Mouse (Mus musculus): ENCODE measurements around the gene Ceacam9. TPM values are rescaled to one million over a fixed set of nuclear protein-coding genes. Genes with fewer than 3 reads are reported as not detected.
A peak's percentile ranks its signal among the peaks of the same experiment; 100 is the strongest.
"Not testable (repeated sequence)": the region's sequence is repeated elsewhere in the genome, so short reads cannot be mapped to it uniquely, and the experiment has no call there.

Gene Ceacam9
- polyA plus RNA-seq (2015; fragmentation: Nextera tagmentation; extraction: Ambion mirVana) = not detected in 2 replicates

- Histone ChIP-seq H3K27me3 (replicated peaks; ENCODE audit: insufficient read depth, low read length) (no peaks in the 10 kb centered on the region), H3K36me3 (ENCODE audit: insufficient read depth, low read length) (no peaks in the 10 kb centered on the region), H3K9me3 (ENCODE audit: low read length) (no peaks in the 10 kb centered on the region), H3K4me1 (ENCODE audit: insufficient read depth, low read depth, low read length) (no peaks in the 10 kb centered on the region), H3K27ac (ENCODE audit: low read length) (no peak within 1 kb of the TSS), H3K4me2 (replicated peaks; ENCODE audit: low read depth, low read length) (no peak within 1 kb of the TSS), H3K4me3 (ENCODE audit: low read depth, low read length) (no peak within 1 kb of the TSS), H3K9ac (replicated peaks; ENCODE audit: low read depth) (no peak within 1 kb of the TSS)
- ATAC-seq = no peak
- no peak for DNase-seq (ENCODE audit: low spot score)
- WGBS = 90% methylated on average over 2 of the region's 2 CpGs
- TF ChIP-seq CTCF (IDR thresholded peaks at IDR 0.05) (no peak), EP300 (IDR thresholded peaks at IDR 0.05) (no peak)
These were observed at the start of gene Ceacam9 for GRCm38 (mm10) chr7:16721629-16722028. Gene Ceacam9, plus strand, starts transcription at chr7:16721929.

GRCm38 (mm10) chr7:16673823-16674222 is 47.9 kb upstream of the Ceacam9 start:
- Histone ChIP-seq H3K9ac (replicated peaks; ENCODE audit: low read depth) (no peak overlapping the region), H3K4me2 (replicated peaks; ENCODE audit: low read depth, low read length) (no peak overlapping the region), H3K9me3 (ENCODE audit: low read length) (no peaks in the 10 kb centered on the region), H3K4me1 (ENCODE audit: insufficient read depth, low read depth, low read length) (no peaks in the 10 kb centered on the region), H3K27ac (ENCODE audit: low read length) (no peak overlapping the region), H3K27me3 (replicated peaks; ENCODE audit: insufficient read depth, low read length) (no peaks in the 10 kb centered on the region), H3K36me3 (ENCODE audit: insufficient read depth, low read length) (no peaks in the 10 kb centered on the region), H3K4me3 (ENCODE audit: low read depth, low read length) (no peak overlapping the region)
- WGBS = 35% methylated on average over 1 of the region's 1 CpGs
- DNase-seq (ENCODE audit: low spot score) (no peak), ATAC-seq (no peak)
- TF ChIP-seq EP300 (IDR thresholded peaks at IDR 0.05) = no peak
- no peak for TF ChIP-seq CTCF (IDR thresholded peaks at IDR 0.05)

- H3K27ac ChIP-seq (ENCODE audit: low read length); H3K4me2 ChIP-seq (replicated peaks; ENCODE audit: low read depth, low read length): not testable (repeated sequence)
These were observed 47.0 kb upstream of the Ceacam9 start for GRCm38 (mm10) chr7:16674699-16675098.

GRCm38 (mm10) chr7:16675605-16676004 is 46.1 kb upstream of the Ceacam9 start, which contains the start of gene Ceacam15:
Gene Ceacam15, minus strand, starts transcription at chr7:16675705.
- Histone ChIP-seq H3K4me2 (replicated peaks; ENCODE audit: low read depth, low read length) (no peak within 1 kb of the TSS), H3K4me3 (ENCODE audit: low read depth, low read length) (no peak within 1 kb of the TSS), H3K9me3 (ENCODE audit: low read length) (no peaks in the 10 kb centered on the region), H3K27me3 (replicated peaks; ENCODE audit: insufficient read depth, low read length) (no peaks in the 10 kb centered on the region), H3K4me1 (ENCODE audit: insufficient read depth, low read depth, low read length) (no peaks in the 10 kb centered on the region), H3K27ac (ENCODE audit: low read length) (no peak within 1 kb of the TSS), H3K9ac (replicated peaks; ENCODE audit: low read depth) (no peak within 1 kb of the TSS), H3K36me3 (ENCODE audit: insufficient read depth, low read length) (no peaks in the 10 kb centered on the region)
- 46% methylated on average over 1 of the region's 1 CpGs for WGBS
- DNase-seq (ENCODE audit: low spot score) (no peak), ATAC-seq (no peak)
- no peak for TF ChIP-seq CTCF (IDR thresholded peaks at IDR 0.05)
- TF ChIP-seq EP300 (IDR thresholded peaks at IDR 0.05) = no peak

More at GRCm38 (mm10) chr7:16674699-16675098, 47.0 kb upstream of the Ceacam9 start:
- ATAC-seq; H3K4me1 ChIP-seq (ENCODE audit: insufficient read depth, low read depth, low read length); H3K9ac ChIP-seq (replicated peaks; ENCODE audit: low read depth); H3K36me3 ChIP-seq (ENCODE audit: insufficient read depth, low read length); DNase-seq (ENCODE audit: low spot score); H3K9me3 ChIP-seq (ENCODE audit: low read length); H3K27me3 ChIP-seq (replicated peaks; ENCODE audit: insufficient read depth, low read length); H3K4me3 ChIP-seq (ENCODE audit: low read depth, low read length): not testable (repeated sequence)
- 50% methylated on average over 2 of the region's 5 CpGs for WGBS

GRCm38 (mm10) chr7:16680194-16680593 is 41.5 kb upstream of the Ceacam9 start:
- WGBS = 30% methylated on average over 3 of the region's 3 CpGs
- H3K9ac ChIP-seq (replicated peaks; ENCODE audit: low read depth) = not testable (repeated sequence)

GRCm38 (mm10) chr7:16689196-16689595 is 32.5 kb upstream of the Ceacam9 start:
- WGBS = 56% methylated on average over 5 of the region's 5 CpGs
- no peaks in the 10 kb centered on the region for H3K36me3 ChIP-seq (ENCODE audit: insufficient read depth, low read length)
- no peak overlapping the region for H3K27ac ChIP-seq (ENCODE audit: low read length)
- H3K4me3 ChIP-seq (ENCODE audit: low read depth, low read length) = no peak overlapping the region
- H3K4me1 ChIP-seq (ENCODE audit: insufficient read depth, low read depth, low read length) = no peaks in the 10 kb centered on the region
- TF ChIP-seq EP300 (IDR thresholded peaks at IDR 0.05) (no peak), CTCF (IDR thresholded peaks at IDR 0.05) (peak; percentile 20; the same call in 1 of the 2 replicates)
- H3K4me2 ChIP-seq (replicated peaks; ENCODE audit: low read depth, low read length) = no peak overlapping the region
- H3K27me3 ChIP-seq (replicated peaks; ENCODE audit: insufficient read depth, low read length) = no peaks in the 10 kb centered on the region
- ATAC-seq (peak; percentile 41; the same call in 1 of the 2 replicates), DNase-seq (ENCODE audit: low spot score) (peak; percentile 22)
- H3K9me3 ChIP-seq (ENCODE audit: low read length) = no peaks in the 10 kb centered on the region
- H3K9ac ChIP-seq (replicated peaks; ENCODE audit: low read depth) = no peak overlapping the region

More at GRCm38 (mm10) chr7:16680194-16680593, 41.5 kb upstream of the Ceacam9 start:
- H3K4me1 ChIP-seq (ENCODE audit: insufficient read depth, low read depth, low read length); H3K4me3 ChIP-seq (ENCODE audit: low read depth, low read length); DNase-seq (ENCODE audit: low spot score); H3K27ac ChIP-seq (ENCODE audit: low read length); H3K9me3 ChIP-seq (ENCODE audit: low read length); H3K4me2 ChIP-seq (replicated peaks; ENCODE audit: low read depth, low read length); H3K27me3 ChIP-seq (replicated peaks; ENCODE audit: insufficient read depth, low read length); ATAC-seq; H3K36me3 ChIP-seq (ENCODE audit: insufficient read depth, low read length): not testable (repeated sequence)

- 39% methylated on average over 3 of the region's 3 CpGs for WGBS
- H3K27ac ChIP-seq (ENCODE audit: low read length) = no peak overlapping the region
- no peaks in the 10 kb centered on the region for H3K36me3 ChIP-seq (ENCODE audit: insufficient read depth, low read length)
- H3K27me3 ChIP-seq (replicated peaks; ENCODE audit: insufficient read depth, low read length) = no peaks in the 10 kb centered on the region
- no peak overlapping the region for H3K9ac ChIP-seq (replicated peaks; ENCODE audit: low read depth)
- H3K4me3 ChIP-seq (ENCODE audit: low read depth, low read length) = no peak overlapping the region
- no peak for DNase-seq (ENCODE audit: low spot score)
- no peak for ATAC-seq
- no peaks in the 10 kb centered on the region for H3K9me3 ChIP-seq (ENCODE audit: low read length)
- no peak overlapping the region for H3K4me2 ChIP-seq (replicated peaks; ENCODE audit: low read depth, low read length)
- TF ChIP-seq EP300 (IDR thresholded peaks at IDR 0.05) (no peak), CTCF (IDR thresholded peaks at IDR 0.05) (peak; percentile 54)
- H3K4me1 ChIP-seq (ENCODE audit: insufficient read depth, low read depth, low read length) = no peaks in the 10 kb centered on the region
These were observed 26.7 kb upstream of the Ceacam9 start for GRCm38 (mm10) chr7:16695025-16695424.

Data from lung, postnatal 0 days (tissue).